Mouse (Mus musculus) B cell, adult 2 months (primary cell): ENCODE measurements around the gene C1qbp.

ENCODE experiments used
- DNase-seq, 2 experiments: peaks; one replicate each; pipeline ENCODE4 v3.0.0; 2022

C1qbp gene

DNA sequence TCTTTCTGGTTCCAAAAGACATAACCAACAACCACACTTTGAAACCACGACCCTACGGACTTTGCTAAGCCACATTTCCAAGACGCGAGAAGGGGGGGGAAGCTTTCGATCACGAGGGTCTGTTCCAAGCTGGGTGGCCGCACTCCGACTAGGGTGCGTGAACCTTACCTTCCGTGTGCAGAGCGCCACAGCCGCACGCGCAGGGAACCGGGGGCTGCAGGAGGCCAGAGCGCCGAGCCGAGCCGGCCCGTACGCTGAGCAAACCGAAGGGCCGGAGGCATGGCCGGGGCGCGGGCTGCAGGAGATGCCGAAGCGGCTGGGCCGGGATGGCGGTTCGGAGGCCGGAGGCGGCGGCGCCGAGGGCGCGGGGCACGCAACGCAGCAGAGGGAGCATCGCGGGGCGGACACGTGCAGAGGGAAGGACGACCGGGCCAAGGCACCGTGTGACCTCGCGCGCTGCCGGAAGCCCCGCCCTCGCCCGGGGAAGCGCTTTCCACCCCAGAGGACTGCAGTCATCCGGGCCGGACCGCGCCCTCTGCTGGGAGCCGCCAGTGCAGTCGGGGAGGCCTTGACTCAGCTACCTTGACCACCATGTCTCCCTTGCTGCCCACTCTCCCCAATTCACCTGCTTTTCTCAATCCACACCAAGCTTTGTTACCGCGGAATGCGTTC, at the start of gene C1qbp:
C1qbp (minus strand) TSS at position 470 of the 672 bp plus-strand sequence.
- DNase-seq, result peak; percentile 97

DNA sequence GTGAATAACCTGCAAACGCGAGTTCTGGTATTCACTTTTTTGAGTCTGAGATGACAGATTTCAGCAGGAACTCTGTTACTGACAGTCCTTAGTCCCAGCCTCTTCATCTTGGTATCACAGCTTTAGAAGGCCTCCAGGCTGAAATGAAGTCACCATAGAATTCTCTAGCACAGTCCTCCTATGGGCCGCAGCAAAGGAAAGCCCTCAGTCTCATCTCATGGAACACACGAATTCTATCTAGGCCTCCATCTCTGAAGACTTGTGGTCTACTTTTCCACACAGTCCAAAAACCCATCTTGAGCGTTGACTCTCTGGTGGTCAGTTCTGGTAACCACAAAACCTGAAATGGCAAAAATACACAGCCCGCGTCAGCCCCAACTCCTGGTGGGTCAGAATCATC, 49.2 kb upstream of the C1qbp start:
- DNase-seq, result no peak

DNA sequence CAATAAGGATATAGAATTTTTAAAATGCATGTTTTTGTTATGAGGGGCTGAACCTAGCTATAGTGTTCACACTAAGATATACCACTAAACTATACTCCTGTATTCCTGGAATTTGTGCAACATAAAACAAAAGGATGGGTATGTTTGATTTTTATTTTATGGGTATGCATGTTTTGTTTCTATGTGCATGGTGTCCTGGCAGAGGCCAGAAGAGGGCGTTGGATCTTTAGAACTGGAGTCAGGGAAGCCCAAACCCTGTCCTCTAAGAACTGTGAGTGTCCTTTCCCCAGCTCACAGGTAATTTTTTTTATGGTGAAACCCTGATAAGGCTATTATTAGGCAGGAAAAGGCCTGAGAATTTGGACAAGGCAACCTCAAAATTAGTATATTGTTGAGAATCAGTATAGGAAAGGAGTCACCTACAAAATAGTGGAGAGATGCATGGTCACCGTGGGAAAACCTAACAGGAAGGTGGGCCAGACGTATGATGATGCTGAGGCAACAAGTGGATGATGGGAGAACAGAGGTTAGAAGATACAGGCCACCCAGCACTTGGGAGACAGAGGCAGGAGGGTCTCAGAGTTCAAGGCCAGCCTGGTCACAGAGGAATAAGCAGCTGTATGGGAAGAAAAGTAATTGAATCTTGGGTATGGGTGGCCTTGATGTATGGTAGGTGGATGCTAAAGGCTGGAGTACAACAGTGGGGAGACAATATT, 46.7 kb upstream of the C1qbp start:
- no peak for DNase-seq

DNA sequence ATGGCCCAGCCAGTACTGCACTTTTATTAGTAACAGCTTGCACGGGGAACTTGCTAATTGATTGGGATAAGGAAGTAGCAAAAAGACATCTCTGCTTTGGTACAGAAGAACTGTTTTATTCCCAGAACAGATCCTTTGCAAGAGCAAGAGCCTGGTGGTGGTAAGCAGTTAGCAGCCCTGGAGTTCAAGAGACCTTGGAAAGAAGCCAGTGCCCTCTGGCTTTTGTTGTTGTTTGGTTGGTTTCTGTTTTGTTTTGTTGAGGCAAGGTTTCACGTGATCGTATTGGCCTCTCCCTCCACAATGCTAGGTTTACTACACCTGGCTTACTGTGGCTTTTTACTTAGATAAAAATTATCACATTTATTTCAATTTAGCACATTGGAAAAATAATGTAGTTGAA, 45.5 kb upstream of the C1qbp start:
- DNase-seq, result no peak

DNA sequence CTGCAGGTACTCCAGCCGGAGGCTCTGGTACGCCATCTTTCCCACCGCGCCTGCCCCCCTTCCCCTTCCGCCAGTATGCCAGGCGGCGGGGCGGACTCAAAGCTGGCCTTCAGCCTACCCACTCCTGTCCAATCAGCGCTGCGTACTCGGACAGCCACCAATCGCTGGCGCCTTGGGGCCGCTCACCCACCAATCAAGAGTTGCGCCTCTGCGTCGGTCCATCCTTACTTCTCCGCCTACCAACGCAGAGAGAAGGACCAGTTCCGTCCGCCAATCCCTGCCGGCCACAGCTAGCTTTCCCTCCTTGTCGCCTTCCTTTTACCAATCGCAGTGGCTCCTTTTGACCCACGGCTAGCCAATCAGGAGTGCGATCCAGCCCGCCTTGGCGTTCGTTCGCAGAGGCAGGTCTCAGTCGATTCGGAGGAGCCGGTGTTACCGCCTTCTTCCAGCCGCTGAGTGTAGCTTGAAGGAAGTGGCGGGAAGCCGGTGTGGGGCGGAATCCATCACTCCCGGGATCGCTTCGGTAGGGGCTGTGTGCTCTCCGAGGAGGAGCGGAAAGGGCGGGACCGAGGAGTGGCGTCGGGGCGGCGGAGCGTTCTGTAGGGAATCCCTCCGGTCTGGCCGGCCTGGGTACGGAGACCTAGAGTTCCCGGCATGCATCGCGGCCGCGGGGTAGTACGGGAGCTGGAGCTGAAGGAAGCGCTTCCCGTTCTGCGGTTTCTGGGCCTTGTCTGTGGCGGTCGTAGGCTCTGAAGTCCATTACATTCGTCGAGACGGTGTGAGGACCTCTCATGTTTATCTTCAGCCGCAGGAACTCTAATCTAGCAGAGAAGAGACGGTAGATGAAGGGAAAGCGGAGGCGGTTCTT, 36.6 kb upstream of the C1qbp start, which contains the start of the genes Mis12 and Derl2:
Mis12 (plus strand) TSS at position 411 of the 868 bp plus-strand sequence.
Derl2 (minus strand) TSS at position 641 of the 868 bp plus-strand sequence.
- peak; percentile 93 to 94 for DNase-seq

DNA sequence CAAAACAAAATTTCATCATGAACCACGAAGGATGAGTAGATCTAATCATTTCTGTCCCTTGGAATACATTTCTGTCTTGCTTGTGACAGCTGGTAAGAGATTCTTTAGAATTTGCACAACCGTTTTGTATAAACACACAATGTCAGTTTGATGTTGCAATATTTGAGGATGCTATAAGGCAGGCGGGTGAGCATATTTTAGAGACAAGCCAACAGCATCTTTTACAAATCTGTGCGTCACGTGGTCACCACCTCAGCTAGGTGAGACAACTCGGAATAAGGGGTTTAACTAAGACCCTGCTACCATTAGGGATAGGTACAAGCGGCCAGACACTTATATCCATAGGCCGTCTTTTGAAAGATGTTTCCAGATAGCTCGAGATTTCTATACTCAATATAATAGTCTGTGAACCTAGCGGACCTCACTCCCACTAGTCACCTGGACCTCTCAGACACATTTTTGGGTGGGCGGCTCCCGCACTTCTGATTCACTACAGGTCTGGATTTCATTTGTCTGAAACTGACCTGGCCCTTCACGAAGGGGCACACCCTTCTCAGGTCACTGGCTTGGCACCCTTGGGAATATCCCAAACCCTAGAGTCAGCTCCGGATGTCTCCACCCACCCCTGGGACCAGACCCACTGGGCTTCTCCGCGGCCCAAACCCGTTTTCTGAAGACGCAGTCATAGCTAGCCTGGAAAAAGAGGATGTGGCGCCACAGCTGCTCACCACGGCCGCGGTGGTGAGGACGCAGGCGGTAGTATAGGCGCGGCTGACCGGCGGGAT, 35.8 kb upstream of the C1qbp start:
- no peak for DNase-seq

DNA sequence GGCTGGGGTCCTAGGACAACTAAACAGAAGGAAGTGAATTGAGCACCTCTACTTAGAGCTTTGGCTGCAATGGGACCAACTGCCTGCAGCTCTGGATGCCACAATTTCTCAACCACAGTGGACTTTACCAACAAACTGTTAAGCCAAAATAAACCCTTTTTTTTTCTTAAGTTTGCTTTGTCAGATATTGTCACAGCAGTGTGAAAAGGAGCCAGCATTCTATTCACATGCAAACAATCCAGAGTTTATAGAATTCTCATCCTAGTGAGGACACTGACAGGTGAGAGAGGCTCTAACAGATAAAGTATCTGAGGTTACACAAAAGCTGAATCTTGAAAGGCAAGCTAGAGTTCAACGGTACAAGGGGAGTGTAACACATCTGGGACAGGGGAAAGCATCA, 34.2 kb upstream of the C1qbp start:
- no peak for DNase-seq

DNA sequence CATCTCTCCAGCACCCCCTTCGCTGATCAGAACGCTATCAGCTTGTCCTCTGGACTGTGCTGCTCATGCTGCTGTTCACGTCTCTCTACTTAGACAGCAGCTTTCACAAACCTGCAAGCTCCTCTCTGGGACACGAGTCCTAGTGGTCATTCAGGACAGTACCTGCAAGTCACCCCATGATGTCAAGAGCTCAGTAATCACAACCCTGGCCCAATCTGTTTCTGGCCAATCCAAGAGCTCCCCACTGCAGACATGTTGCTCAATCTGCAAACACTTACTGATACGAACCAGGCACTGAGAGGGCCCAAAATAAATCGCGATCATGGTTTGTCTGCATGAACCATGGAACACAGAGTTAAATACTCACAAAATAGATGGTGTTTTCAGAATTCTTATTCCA, 29.9 kb upstream of the C1qbp start:
- no peak for DNase-seq

DNA sequence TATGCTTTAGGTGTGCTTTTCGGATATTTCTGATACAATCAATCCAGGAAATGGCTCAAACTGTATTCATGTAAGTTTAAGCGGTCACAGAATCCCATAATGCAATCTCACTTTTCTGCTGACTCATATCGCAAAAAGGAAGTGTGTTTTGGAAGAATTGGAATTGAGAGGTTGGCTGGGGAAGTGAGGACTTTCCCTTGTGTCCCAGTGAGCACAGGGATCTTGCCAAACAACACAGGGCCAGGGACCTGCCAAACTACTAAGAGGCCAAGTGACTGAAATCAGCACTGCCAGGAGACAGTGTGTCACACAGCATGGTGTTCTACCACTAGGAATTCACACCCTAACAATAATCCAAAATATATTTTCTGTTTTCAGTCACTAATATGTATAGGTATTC, 25.5 kb upstream of the C1qbp start:
- no peak for DNase-seq

DNA sequence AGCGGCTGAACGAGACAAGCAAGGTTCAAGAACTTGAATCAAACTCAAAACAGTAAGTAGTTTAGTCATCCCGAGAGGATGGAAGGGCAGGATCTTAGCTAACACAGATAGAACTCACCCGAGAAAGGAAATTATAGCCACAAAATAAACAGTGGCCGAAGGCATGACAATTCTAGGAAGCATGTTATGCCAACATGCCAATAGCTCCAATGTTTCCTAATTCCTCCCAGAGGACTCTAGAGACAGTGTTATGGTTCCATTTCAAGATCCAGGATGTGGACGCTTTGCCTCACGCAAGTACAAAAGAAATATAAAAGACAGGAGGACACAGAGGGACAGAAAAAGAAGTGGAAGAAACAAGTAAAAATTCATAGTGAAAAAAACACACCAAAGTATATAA, 25.0 kb upstream of the C1qbp start:
- DNase-seq, result no peak

DNA sequence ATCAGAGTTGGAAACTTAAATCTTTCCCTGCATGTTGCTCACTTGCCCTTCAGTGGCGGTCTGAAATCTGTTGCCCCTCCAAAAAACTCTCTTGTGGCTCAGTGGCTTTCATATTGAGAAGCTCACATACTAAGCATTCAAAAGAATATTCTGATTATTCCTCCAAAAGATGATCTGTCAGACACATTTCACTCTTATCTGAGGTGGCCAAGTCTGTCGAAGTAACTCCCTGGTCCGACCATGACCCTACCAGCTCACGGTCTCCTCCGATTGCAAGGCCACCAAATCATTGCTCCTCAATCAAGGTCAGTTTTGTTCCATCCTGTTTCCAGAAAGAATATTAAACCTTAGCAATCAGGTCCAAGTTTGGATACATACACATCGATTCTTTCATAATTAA, 24.2 kb upstream of the C1qbp start:
- no peak for DNase-seq

DNA sequence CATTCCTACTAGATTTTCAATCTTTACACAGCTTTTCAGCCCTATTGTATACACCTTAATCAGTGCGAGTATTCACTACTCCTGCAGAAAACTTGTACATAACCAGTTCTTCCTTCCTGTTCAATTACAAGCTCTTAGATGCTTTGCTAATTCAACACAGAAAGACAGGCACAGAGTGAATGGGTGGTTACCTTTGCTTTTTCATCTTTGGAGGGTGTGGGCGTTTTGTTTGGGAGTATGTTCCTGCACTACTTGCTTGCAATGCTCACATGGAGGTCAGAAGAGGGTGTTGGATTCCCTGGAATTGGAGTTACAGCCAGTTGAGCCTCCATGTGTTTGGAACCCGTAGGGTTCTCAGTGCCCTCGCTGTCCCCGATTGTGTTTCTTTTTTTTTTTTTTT, 22.2 kb upstream of the C1qbp start:
- DNase-seq, result no peak

DNA sequence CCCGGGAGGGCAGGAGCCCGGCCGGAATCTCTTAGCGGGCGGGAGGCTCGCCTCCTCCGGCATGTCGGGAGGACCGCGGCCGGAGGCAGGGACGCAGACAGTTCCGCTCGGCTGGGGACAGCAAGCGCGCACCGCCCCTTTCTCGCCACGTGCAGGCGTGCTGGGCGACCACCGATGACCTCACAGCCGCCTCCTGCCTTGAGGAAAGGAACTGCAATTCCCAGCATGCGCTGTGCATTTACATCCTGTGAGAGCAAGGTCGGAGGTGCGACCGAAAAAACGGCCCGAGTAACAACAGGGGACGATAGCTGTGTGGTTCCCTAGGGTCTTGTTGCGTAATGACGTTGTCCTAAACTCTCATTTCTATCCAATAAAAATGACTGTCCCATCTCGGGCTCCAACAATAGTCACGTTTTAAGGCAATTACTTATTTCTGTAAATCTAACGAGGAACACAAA, 21.5 kb upstream of the C1qbp start, which contains the start of gene Dhx33:
Dhx33 (minus strand) TSS at position 122 of the 458 bp plus-strand sequence.
- peak; percentile 95 to 96 for DNase-seq

DNA sequence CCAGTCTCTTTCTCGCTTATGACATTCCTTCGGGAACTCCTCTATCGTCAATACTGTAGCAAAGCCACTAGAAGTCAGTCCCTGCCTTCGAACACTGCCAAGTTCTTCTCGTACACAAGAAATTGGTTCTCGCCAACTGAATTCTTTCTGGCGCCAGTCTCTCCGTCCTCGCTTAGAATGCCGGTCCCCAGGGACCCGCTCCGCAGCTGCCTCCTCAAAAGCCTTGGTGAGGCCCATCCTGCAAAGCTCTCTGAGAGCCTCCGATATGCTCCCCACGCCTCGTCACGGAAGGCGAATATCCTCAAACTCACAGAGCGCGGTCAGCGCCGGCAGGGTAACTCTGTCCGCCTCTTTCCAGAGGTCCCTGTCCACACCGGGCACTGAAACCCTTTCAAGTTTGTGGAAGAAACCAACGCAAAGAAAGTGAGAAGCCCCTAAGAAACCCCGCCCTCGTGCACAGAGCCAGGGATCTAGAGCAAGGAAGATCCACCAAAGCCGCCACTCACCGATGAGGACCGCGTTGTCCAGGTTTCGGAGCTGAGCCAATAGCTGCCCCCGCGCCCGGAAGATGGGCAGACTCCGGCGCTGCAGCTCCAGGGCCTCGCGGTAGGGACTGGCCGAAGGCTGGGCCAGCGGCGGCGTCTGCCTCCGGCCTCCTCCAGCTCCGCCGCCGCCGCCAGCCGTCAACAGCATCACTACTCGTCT, 20.9 kb upstream of the C1qbp start:
- DNase-seq, result peak in 1 of 2 experiments; percentile 51

DNA sequence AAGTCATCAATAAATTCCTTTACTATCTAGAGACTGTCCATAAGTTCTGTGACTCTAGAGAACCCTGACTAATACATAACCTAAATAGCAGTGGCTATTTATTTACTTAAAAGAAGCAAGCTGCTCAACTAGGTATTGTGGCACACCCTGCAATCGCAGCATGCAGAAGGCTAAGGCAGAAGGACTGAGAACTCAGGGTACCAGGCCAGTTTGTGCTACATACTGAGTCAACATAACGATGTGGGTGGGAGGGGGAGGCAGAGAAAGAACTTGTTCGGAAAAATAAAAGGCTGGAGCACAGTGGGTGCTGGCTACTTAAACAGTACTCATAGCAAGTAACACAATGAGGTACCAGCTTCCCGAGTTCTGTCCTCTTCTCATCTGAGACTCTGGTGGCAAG, 18.3 kb upstream of the C1qbp start:
- DNase-seq, result no peak

DNA sequence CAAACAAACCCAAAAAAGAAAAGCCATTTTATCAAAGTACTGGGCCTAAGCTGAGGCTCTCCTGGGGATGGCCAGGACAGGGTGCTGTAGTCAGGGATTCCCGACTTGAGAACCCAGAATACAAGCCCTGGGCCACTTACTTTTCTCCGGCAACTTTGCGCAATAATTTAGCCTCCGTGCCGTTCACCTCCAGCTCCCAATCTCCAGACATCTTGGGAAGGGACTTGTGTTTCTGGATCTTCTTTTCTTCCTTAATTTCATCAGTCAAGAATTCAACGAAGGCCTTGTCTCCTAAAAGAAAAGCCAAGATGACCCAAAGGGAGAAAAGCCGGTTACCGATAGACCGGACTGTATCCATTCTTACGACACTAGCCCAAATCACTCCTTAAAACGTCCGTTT, 796 bp downstream of the C1qbp start:
- DNase-seq, result no peak

DNA sequence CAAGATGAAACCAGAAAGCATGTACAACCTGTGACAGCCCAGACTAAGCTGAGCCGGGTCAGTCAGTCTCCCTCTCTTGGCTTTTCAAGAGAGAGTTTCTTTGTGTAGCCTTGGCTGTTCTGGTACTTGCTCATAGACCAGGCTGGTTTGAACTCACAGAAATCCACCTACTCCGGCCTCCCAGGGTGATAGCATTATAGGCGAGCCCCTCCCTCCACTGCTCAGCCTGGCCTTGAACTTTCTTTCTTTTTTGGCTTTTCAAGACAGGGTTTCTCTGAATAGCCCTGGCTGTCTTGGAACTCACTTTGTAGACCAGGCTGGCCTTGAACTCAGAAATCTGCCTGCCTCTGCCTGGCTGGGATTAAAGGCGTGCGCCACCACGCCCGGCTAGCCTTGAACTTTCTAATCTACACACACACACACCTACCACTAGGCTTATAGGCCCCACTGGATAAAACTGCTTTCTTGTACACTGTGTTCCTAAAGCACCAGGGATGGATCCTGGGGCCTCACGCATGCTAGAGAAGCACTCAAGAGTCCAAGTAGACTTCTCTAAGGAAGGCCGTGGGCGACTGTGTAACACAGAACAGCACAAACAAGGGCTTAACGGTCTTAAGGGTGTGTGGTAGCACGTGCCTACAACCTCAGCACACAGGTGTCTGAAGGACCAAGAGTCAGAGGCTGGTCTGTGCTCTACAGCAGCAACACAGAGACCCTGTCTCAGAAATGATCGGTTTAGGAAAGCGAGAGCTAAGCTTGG, 1.9 kb downstream of the C1qbp start:
- DNase-seq, result no peak

DNA sequence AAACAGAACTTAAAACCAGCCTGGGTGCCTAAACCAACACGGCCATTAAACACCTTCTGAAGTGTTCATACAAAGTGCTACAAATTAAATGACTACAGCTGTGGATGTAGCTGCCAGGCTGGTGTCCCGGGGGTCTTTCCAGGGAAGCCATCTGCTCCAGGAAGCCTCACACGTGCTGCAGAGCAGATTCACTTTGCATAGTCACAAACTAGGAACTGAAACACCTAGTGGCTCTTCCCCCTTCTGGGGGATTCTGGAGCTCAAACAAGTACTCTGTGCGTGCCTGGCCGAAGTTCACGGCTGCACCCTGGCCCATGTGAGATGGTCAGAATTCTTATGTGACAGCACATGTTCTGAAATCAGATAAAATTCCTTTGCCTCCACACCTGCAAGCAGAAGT, 2.6 kb downstream of the C1qbp start:
- no peak for DNase-seq

DNA sequence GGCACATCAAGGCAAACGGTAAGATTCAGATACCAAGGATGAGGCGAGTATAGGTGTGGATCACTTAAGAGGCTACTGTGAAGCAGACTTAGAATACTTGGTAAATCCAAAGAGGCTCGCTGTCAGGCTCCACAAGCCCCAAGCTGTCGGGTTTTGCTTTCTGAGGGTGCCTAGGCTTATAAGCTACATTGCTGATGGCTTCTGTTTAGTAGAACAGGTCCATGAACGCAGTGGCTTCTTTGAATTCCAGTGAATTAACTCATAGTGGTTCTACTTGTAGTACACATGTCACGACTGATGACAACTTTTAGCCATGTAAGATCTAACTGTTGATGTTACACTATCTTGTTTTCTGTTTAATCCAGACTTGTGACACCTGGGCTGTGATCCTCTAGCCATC, 5.5 kb downstream of the C1qbp start:
- no peak for DNase-seq

DNA sequence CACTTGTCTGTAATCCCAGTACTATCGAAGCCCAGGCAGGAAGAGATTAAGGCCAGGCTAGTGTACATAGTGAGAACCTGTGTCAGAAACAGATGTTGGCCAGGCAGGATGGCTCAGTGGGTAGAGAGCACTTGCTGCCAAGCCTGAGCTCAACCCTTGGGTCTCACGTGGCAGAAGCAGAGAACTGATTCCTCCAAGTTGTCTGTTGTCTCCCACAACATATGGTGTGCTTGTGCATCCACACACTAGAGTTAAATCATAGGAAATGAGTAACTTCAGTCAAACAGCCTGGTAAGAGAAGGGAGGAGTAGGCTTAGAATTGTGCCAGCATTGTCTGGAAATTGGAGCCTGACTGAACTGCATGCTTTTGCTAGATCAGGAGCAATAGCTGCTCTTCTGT, 7.6 kb downstream of the C1qbp start:
- DNase-seq, result no peak

DNA sequence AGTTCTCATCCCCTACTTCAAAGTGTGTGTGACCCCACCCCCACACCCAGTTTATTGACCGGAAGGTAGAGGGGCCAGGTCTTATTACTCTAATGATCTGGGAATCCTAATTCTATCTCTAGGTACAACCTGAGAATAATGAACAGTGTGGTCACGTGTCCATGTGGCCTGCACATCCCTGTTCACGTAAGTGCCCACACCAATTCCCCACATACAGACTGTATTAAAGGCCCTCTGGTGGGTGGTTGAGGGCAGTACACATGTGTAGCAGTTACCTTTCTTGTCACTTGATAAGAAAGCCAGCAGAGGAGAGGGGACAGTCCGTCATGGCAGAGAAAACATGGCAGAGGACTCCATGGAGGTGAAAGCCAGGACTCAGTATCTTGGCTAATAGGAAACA, 8.9 kb downstream of the C1qbp start:
- peak; percentile 20 to 39 for DNase-seq
